Mouse (Mus musculus) heart, postnatal 14 days (tissue): ENCODE results near the gene Mrps12. TPM values are rescaled to one million over a fixed set of nuclear protein-coding genes. Genes with fewer than 3 reads are reported as not detected.
"Not testable (repeated sequence)": the region's sequence is repeated elsewhere in the genome, so short reads cannot be mapped to it uniquely, and the experiment has no call there.

ENCODE experiments used
- DNase-seq, 2 experiments: peaks; one replicate each; pipeline ENCODE4 v3.0.0; 2021 to 2022
- intact Hi-C: fragments of 180-260 bp; cut with DNase I; formaldehyde crosslinking; loops from one replicate; pipeline ENCODE4 v1.15.1; 2025
- total RNA-seq, 2 experiments: library from RNA; stranded (reverse); gene quantifications; 2 replicates each; pipeline ENCODE4 v1.2.3; 2021

Mrps12 gene
- total RNA-seq, 2 experiments from 2014 or later = 55.6 to 55.9 TPM

DNA sequence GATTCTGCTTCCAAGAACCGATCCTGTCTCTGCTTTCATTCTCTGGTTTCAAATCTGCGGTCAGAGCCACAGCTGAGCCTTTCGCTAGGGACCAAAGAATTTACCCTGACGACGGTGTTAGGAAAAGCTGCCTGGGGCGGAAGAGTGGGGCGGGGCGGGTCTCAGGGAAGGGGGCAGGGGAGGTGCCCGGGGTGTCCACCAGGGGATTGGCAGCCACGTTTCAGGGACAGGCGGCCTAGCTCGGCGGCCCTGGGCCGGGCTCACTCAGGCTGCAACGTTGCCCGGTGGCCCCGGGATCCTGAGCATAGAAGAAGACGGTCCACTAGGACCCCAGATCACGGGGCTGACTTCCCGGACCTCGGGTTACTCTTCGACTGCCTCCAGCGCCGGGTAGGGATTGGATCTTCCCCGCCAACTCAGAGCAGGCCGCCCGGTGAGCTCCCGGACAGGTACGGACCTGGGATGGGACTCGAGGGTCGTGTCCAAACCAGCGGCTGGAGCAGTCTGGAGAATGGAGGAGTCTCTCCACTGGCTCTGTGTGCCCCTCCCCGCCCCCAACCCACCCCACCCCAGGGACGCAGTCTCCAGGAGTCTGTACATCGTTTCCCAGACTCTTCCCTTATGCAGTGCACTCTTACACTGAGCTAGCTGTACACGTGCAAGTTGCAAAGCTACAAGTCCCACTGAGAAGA lies 24.9 kb downstream of the Mrps12 start, which contains the start of gene Fbxo17:
Fbxo17 (plus strand) TSS at position 215 of the 692 bp plus-strand sequence.
- DNase-seq = peak; percentile 45 to 63
- intact Hi-C loops = no loop called here

DNA sequence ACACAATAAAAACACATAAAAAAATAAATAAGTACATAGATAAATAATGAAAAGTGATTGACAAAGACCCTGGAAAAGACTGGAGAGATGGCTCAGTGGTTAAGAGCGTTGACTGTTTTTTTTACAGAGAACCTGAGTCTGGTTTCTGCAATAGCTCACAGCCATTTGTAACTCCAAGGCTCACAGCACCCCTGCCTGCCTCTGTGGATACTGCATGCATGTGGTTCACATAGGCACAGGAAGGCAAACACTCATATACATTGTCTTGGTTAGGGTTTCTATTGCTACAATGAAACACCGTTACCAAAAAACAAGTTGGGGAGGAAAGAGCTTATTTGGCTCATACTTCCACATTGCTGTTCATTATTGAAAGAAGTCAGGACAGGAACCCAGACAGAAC lies 26.0 kb downstream of the Mrps12 start:
- intact Hi-C loops = no loop called here
- no peak for DNase-seq

GRCm38 (mm10) chr7:28714667-28715066 lies 27.0 kb downstream of the Mrps12 start:
- intact Hi-C loops = no loop called here
- no peak for DNase-seq

GRCm38 (mm10) chr7:28710962-28711361 lies 30.7 kb downstream of the Mrps12 start:
- intact Hi-C loops = no loop called here
- DNase-seq = no peak

DNA sequence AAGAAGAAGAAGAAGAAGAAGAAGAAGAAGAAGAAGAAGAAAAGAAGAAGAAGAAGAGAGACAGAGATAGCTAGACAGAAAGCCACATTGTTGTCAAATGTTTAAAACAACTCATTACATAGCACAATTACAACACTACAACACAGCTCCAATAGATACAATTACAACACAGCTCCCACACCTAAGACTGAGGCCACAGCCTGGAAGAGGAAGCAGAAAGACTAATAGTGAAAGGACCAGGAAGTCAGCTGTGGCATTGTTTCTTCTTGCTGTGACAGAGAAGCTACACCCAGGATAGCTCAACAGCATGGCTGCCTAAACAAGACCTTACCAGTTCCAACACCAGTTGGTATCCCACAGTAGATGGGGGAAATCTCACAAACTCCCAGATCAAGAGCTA lies 32.2 kb downstream of the Mrps12 start:
- intact Hi-C loops = no loop called here
- no peak for DNase-seq

DNA sequence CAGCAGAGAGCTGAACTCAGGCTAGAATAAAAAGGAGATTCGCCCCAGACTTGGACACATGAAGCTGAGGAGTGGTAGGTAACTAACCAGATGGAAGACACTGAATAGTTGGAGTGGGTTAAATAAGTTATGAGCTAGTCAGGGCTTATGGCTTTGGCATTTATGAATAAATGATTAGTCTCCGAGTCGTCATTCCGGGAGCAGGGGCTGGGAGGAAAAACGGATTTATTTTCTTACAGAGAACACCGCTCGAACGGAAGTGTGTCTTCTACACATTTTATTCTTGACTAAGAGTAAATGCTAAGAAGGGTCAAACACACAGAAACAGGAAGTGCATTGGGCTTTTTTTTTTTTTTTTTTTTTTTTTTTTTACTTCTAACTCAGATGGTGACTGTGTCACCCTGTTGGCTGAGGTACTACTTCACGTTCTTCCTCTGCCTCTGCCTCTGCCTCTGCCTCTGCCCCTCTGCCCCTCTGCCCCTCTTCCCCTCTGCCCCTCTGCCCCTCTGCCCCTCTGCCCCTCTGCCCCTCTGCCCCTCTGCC lies 38.9 kb downstream of the Mrps12 start:
- intact Hi-C loops = no loop called here
- DNase-seq = no peak

DNA sequence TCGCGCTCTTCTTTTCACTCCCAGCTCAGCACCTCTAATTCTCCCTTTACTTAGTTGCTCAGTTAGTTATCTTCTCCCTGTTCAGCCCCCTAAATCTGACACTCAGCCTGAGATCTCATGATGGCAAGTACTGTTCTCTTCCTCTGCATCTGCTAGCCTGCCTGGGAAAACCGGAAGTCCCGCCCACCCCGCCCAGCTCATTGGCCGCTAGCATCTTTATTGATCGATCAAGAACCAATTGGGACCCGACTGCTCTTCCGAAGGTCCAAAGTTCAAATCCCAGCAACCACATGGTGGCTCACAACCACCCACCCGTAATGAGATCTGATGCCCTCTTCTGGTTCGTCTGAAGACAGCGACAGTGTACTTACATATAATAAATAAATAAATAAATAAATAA lies 40.3 kb downstream of the Mrps12 start:
- DNase-seq, intact Hi-C loops: not testable (repeated sequence)

- intact Hi-C loops = no loop called here
- no peak for DNase-seq
These were observed 41.4 kb downstream of the Mrps12 start for GRCm38 (mm10) chr7:28700269-28700668.

- DNase-seq = no peak
- intact Hi-C loops = no loop called here
These were observed 44.3 kb downstream of the Mrps12 start for GRCm38 (mm10) chr7:28697277-28697676.

DNA sequence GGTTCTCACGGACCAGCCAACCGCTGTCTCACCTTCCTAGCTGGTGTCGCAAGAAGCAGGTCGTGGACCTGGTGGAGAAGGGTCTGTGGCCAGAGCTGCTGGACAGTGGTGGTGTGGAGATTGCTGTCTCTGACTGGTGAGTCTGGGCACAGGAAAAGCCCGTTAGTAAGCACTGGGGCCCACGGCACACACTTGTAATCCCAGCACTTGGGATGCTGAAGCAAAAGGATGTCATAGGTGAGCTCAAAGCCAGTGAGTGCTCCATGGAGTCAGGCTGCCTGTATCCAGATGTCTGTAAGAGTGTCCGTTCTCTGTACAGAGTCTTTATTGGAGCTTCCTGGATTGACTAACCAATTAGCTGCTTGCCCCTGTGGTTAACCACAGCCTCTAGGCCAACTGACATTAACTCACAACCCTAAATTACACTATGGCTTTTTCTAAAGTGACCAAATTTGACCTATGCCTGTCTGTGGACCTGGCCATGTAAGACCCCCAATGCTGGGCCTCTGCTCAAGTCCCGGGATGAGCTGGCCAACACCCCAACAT lies 46.6 kb downstream of the Mrps12 start:
- intact Hi-C loops = no loop called here
- no peak for DNase-seq

DNA sequence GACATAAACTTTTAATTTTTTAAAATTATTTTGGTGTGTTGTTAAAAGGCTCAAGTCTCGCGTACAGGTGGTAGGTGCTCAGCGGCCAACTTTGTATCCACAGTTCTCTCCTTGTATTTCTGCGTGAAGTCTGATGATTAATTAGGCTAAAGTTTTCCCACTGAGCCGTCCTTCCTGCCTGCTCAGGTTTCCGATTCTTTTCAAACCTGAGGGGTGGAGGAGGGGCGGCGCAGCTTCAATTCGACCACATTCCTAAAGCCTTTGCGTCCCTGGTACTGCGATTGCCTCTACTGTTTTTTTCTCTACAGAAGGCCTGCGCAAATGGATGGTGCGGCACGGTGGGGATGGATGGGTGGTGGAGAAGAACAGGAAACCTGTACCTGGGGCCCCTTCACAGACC lies 47.2 kb downstream of the Mrps12 start:
- intact Hi-C loops = no loop called here
- DNase-seq = no peak

- intact Hi-C loops = no loop called here
- peak; percentile 14 to 34 for DNase-seq
These were observed 48.2 kb downstream of the Mrps12 start for GRCm38 (mm10) chr7:28693321-28693966.

DNA sequence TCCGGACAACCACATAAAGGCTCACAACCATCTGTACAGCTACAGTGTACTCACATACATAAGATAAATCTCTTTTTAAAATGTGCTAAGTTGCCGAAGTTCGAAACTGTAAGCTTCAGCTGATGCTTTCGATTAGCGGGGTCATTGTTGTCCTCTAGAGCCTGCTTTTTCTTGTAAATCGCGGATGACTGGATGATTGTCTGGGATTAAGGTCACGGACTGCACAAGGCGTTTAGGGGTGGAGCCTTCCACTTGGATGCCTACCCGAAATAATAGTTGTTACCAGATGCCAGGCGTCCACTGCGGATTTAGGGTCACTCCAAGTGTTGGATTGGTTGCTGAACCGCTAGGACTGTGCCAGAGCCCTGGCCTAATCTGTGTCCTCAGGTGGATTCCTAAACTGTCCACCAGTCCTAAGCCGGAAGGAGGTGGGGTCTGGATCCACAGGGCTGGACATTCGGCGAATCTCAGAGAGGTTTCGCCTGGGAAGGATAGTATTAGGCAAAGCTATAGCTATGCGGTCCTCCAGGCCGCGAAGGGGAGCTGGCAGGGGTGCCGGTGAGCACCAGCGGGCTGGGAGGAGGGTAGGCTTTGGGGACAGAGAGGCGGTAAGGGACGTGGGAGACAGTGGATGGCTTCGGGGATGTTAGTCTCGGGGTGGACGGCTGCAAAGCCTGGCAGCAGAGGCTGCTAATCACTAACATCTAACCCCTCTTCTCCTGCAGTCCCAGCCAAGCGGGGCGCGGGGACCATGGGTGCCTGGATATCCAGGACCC lies 48.9 kb downstream of the Mrps12 start, which contains the start of gene Fbxo27:
Fbxo27 (plus strand) TSS at position 305 of the 776 bp plus-strand sequence.
- peak in 1 of 2 experiments; percentile 2 for DNase-seq

GRCm38 (mm10) chr7:28691075-28691474 lies 50.5 kb downstream of the Mrps12 start:
- intact Hi-C loops = no loop called here
- no peak for DNase-seq

More for the DNA sequence above, 48.9 kb downstream of the Mrps12 start, which contains the start of gene Fbxo27:
- intact Hi-C loops = no loop called here

Other genes starting within 250 kb of the Mrps12 start
- not detected for gene Ifnl2, start 231.4 kb downstream of the Mrps12 start, total RNA-seq
- gene Ifnl3, start 219.0 kb downstream of the Mrps12 start, total RNA-seq = not detected
- gene Sycn, start 200.9 kb downstream of the Mrps12 start, total RNA-seq = not detected
- gene Nccrp1, start 194.6 kb downstream of the Mrps12 start, total RNA-seq = not detected
- gene Samd4b, start 143.7 kb downstream of the Mrps12 start, total RNA-seq = 10 to 100 TPM; 32.1 to 32.4 TPM
- 1 to 10 TPM; 8.5 to 9.9 TPM for gene Pak4, start 143.6 kb downstream of the Mrps12 start, total RNA-seq
- not detected for gene Acp7, start 110.5 kb downstream of the Mrps12 start, total RNA-seq
- under 1 TPM; 0.17 to 0.62 TPM for gene Fbxo27, start 49.0 kb downstream of the Mrps12 start, total RNA-seq
- gene Fbxo17, start 25.0 kb downstream of the Mrps12 start, total RNA-seq = under 1 TPM; 0.44 to 0.74 TPM
- 10 to 100 TPM; 14.1 to 16.3 TPM for gene Sars2, start 172 bp upstream of the Mrps12 start, total RNA-seq
- gene Ccer2, start 14.4 kb upstream of the Mrps12 start, total RNA-seq = not detected
- gene Sirt2, start 24.9 kb upstream of the Mrps12 start, total RNA-seq = 10 to 100 TPM; 71.6 to 75.1 TPM
- gene Nfkbib, start 25.7 kb upstream of the Mrps12 start, total RNA-seq = 10 to 100 TPM; 15.9 to 18.0 TPM
- 1 to 10 TPM; 2.2 to 4.0 TPM for gene Rinl, start 47.1 kb upstream of the Mrps12 start, total RNA-seq
- gene Hnrnpl, start 66.7 kb upstream of the Mrps12 start, total RNA-seq = 100 to 1,000 TPM; 314 to 317 TPM
- gene Ech1, start 83.4 kb upstream of the Mrps12 start, total RNA-seq = 1,000 to 10,000 TPM; 1,375 to 1,408 TPM
- gene Lgals4, start 92.0 kb upstream of the Mrps12 start, total RNA-seq = 10 to 100 TPM; 38.7 to 51.1 TPM
- 1 to 10 TPM; 3.2 to 3.6 TPM for gene Lgals7, start 122.0 kb upstream of the Mrps12 start, total RNA-seq
- gene Capn12, start 139.6 kb upstream of the Mrps12 start, total RNA-seq = under 1 TPM; 0.27 to 0.36 TPM
- 100 to 1,000 TPM; 110 to 127 TPM for gene Actn4, start 220.5 kb upstream of the Mrps12 start, total RNA-seq
- gene Eif3k, start 240.0 kb upstream of the Mrps12 start, total RNA-seq = 100 to 1,000 TPM; 157 to 159 TPM
- gene Map4k1, start 240.2 kb upstream of the Mrps12 start, total RNA-seq = 1 to 10 TPM in 1 of 2 experiments, under 1 TPM in 1; 0.96 to 2.4 TPM